Mouse (Mus musculus) granulocyte monocyte progenitor cell, adult 5-6 weeks (primary cell): ENCODE results near the gene Tubd1. TPM values are rescaled to one million over a fixed set of nuclear protein-coding genes. Genes with fewer than 3 reads are reported as not detected.

Experiments
- total RNA-seq, 2 experiments: library from RNA; stranded (forward) in 1 of 2; stranded (reverse) in 1 of 2; fragments of 200-712, 200-1000 nt in 1 of 2; fragments of >200 nt in 1 of 2; fragmentation: Nextera tagmentation in 1 of 2; gene quantifications; 2 replicates each; pipeline ENCODE4 v1.2.3; 2014 to 2017

The Tubd1 gene
- total RNA-seq, 2 experiments from 2014 or later = 10.9 to 11.5 TPM

Other genes starting within 250 kb of the Tubd1 start
- gene Med13, start 187.4 kb upstream of the Tubd1 start, total RNA-seq (2014; fragmentation: Nextera tagmentation) = 44.2 and 50.8 TPM in 2 replicates
- 37.4 and 61.4 TPM in 2 replicates for gene Med13, start 187.4 kb upstream of the Tubd1 start, total RNA-seq (2017)
- gene Rnft1, start 60.3 kb upstream of the Tubd1 start, total RNA-seq (2014; fragmentation: Nextera tagmentation) = 16.3 and 19.8 TPM in 2 replicates
- gene Rnft1, start 60.3 kb upstream of the Tubd1 start, total RNA-seq (2017) = 16.1 and 19.4 TPM in 2 replicates
- 29.5 and 30.5 TPM in 2 replicates for gene Rps6kb1, start 186 bp upstream of the Tubd1 start, total RNA-seq (2014; fragmentation: Nextera tagmentation)
- gene Rps6kb1, start 186 bp upstream of the Tubd1 start, total RNA-seq (2017) = 38.2 and 54.1 TPM in 2 replicates
- 61.1 and 83.8 TPM in 2 replicates for gene Vmp1, start 138.8 kb downstream of the Tubd1 start, total RNA-seq (2014; fragmentation: Nextera tagmentation)
- gene Vmp1, start 138.8 kb downstream of the Tubd1 start, total RNA-seq (2017) = 79.1 and 105 TPM in 2 replicates
- gene Ptrh2, start 139.0 kb downstream of the Tubd1 start, total RNA-seq (2014; fragmentation: Nextera tagmentation) = 21.5 and 27.7 TPM in 2 replicates
- 20.7 and 29.3 TPM in 2 replicates for gene Ptrh2, start 139.0 kb downstream of the Tubd1 start, total RNA-seq (2017)
- 127 and 155 TPM in 2 replicates for gene Cltc, start 212.6 kb downstream of the Tubd1 start, total RNA-seq (2014; fragmentation: Nextera tagmentation)
- 129 and 145 TPM in 2 replicates for gene Cltc, start 212.6 kb downstream of the Tubd1 start, total RNA-seq (2017)